Mouse (Mus musculus): ENCODE results near the gene Iqcf3. TPM values are rescaled to one million over a fixed set of nuclear protein-coding genes. Genes with fewer than 3 reads are reported as not detected.

The Iqcf3 gene
- total RNA-seq, 2 experiments from 2014 or later: not detected

DNA sequence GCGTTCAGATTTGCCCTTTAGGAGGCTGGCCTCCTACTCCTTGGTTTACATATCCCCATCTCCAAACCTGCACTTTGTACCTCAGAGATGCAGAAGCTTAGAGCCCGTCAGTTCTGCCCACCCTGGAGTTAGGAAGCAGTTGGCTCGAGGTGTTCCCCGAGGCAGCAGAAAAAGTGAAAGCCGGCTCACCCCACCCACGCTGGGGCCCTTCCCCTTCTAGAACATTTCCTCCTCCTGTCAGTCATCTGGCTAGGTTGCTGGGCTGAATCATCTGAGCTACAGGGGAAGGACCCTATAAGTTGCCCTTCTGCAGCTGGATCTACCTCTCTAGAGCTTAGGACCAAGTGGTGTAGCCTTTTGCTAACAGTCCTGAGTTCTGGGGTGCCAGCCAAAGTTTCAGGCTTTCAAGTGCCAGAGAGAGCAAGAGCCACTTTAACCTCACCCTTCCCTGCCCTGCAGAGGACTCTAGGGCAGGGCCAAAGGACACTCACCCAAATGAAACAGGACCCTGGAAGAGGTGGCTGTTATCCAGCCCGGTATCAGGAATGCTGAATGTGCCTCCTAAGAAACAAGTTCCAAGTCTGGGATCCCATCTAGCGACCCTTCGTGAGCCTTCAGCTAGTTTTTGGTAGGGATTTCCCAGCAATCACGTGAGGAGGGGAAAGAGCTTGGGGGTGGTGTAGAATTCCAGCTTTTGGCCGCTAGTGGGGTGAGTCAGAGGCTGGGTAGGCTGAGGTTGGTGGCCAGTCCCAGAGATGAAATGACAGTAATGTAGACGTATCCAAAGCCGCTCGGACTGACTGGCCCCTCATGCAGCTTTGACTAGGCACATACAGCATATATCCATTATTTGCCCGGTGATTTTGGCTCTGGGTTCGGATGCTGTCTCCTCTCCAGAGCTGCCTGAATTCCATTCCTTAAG, 85.2 kb downstream of the Iqcf3 start:
- TF ChIP-seq CTCF (IDR thresholded peaks at IDR 0.05): no peak
- peak overlapping the region; percentile 28; the same call in 1 of the 2 replicates for H3K4me3 ChIP-seq
- peak overlapping the region; percentile 84 for H3K27ac ChIP-seq
- intact Hi-C loops (cut with DNase I): loop anchor here (1.0 to 2.0 kb wide), 3 partner anchors 28 to 187 kb away; partner anchors contain the start of gene Rpl29
- DNase-seq (ENCODE audit: extremely low spot score in 1 of 2, low spot score in 2 of 2): peak; percentile 29 to 31

DNA sequence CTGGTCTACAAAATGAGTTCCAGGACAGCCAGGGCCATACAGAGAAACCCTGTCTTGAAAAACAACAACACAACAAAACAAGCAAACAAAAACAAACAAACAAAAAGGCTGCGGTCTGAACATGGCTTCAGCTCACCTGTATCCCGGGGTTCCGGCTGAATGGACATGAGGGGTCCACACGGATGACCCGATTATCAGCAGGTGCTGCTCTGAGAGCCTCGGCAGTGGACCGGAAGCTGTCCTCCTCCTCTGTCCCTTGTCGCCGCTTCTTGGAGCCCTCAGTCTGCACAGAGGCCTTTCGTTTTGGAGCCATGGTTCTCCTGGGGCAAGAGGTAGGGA, 85.8 kb downstream of the Iqcf3 start, which contains the start of gene Rrp9:
TSS of gene Rrp9 (plus strand) at position 301 of the 339 bp plus-strand sequence.
- TF ChIP-seq CTCF (IDR thresholded peaks at IDR 0.05): no peak
- peak; percentile 10 to 16 for DNase-seq (ENCODE audit: extremely low spot score in 1 of 2, low spot score in 2 of 2)
- Histone ChIP-seq H3K27ac (peak within 1 kb of the TSS; percentile 84), H3K4me3 (peak within 1 kb of the TSS; percentile 28; the same call in 1 of the 2 replicates)
- intact Hi-C loops (cut with DNase I): loop anchor here (1.0 to 2.0 kb wide), 3 partner anchors 27 to 187 kb away; partner anchors contain the start of gene Rpl29

DNA sequence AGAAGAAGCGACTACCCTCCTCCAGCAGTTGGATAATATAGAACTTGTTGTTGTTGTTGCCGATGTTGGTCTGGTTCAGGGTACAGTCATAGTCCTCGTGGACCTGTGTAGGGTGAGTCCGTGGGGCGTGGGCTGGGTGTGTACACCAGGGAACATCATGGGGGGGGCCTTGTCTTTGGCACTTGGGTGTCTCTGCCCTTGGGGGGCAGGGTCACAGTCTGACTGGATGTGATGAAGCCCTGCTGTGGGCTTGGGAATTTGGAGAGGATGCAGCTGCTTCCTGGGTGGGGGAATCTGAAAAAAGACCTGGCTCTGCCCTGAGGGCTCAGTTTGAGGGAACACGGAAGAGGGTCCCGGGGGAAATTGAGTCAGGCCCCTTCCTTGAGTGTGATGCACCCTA, 86.4 kb downstream of the Iqcf3 start:
- Histone ChIP-seq H3K4me3 (no peak overlapping the region), H3K27ac (no peak overlapping the region)
- peak; percentile 7 to 8 for DNase-seq (ENCODE audit: extremely low spot score in 1 of 2, low spot score in 2 of 2)
- intact Hi-C loops (cut with DNase I): no loop called here
- TF ChIP-seq CTCF (IDR thresholded peaks at IDR 0.05): no peak

DNA sequence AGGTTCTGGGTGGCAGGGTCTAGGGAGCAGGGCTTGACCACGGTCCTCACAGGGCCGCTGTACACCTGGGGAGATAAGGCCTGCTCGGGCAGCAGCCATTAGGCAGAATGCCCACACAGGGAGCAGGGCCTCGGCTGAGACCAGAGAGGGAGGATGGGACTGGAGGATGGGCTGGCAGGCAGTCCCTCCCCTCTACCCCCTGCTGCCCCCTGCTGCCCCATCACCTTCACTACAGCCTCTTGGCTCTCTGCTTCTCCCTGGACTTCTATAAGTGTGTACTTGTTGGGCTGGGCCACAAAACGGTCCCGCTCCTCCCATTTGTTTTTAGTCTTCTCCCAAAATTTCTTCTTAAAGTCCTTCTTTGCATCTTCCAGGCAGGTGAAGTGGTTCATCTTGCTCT, 87.0 kb downstream of the Iqcf3 start:
- TF ChIP-seq CTCF (IDR thresholded peaks at IDR 0.05): peak; percentile 67
- Histone ChIP-seq H3K27ac (no peak overlapping the region), H3K4me3 (no peak overlapping the region)
- intact Hi-C loops (cut with DNase I): loop anchor here (5.0 kb wide), 1 partner anchor 107 kb away; the partner anchor contains the start of gene Dusp7
- DNase-seq (ENCODE audit: extremely low spot score in 1 of 2, low spot score in 2 of 2): peak; percentile 49 to 61

DNA sequence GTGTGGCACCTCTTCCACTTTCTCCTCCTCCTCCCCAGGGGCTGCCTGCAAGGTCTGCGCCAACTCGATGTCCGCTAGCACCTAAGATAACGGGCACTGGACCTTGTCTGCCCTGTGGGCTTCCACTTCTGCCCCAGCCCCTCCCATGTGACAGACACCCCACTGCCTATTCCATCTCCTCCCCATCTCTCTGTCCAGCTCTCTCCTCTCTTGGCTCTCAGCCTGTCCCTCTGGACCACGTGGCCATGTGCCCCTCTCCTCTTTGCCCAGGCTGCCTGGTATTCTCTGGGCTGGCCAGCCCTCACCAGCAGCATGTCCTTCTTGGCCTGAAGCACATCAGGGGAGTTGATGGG, 87.7 kb downstream of the Iqcf3 start:
- TF ChIP-seq CTCF (IDR thresholded peaks at IDR 0.05): no peak
- intact Hi-C loops (cut with DNase I): loop anchor here (5.0 kb wide), 1 partner anchor 106 kb away; the partner anchor contains the start of gene Dusp7
- 0 out of 2 replicates have a peak overlapping the region, but pooled peaks have one; percentile 2 for H3K27ac ChIP-seq
- no peak overlapping the region for H3K4me3 ChIP-seq
- DNase-seq (ENCODE audit: extremely low spot score in 1 of 2, low spot score in 2 of 2): peak; percentile 9 to 13

DNA sequence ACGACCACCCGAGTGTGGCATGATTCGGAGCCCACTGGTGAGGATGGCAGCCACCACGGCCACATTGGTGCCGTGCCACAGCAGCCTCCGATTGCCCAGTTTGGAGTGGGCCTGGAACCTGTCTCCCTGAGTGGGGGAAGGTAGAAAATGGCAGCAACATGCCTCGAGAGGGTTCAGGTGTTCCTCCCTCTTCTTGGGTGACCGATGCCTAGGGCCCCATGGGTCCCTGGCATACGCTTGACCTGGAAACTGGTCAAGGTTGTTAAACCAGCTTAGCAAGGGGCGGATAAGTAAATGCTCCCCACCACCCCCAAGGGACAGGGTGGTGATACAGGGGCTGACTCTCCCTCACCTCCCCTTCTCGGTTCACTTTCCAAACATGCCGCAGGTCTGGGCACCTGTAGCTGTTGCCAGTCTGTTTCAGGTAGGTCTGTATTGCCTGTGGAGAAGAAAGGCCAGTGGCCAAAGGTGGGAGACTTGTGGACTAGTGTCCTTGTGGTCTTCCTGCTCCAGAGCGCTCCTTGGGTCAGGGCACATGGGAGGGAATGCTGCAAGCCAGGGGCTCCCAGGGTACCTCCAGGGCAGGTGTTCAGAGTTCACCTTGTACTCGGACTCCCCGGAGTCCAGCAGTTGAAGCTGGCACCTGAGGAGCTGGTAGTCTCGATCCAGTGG, 88.2 kb downstream of the Iqcf3 start:
- peak in 1 of 2 experiments; percentile 9 for DNase-seq (ENCODE audit: extremely low spot score in 1 of 2, low spot score in 2 of 2)
- intact Hi-C loops (cut with DNase I): loop anchor here (5.0 kb wide), 1 partner anchor 106 kb away; the partner anchor contains the start of gene Dusp7
- TF ChIP-seq CTCF (IDR thresholded peaks at IDR 0.05): no peak
- Histone ChIP-seq H3K27ac (peak overlapping the region; percentile 83), H3K4me3 (no peak overlapping the region)

DNA sequence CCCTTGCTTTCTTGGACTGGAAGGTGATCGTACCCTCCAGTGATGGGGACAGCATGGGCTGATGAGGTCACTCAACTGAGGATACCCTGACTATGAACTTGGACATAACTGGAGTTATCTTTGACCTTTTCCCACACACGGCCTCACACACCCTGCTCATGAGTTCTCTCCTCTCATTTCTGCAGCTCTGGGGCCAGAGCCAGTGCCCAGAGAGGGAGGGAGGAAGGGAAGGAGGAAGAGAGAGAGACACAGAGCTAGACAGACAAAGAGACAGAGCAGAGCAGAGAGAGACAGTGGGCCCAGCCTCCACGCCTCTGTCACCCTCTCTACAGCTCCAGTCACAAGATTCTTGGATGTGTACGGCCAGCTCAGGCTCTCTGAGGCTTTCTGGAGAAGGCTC, 89.1 kb downstream of the Iqcf3 start:
- Histone ChIP-seq H3K4me3 (no peak overlapping the region), H3K27ac (peak overlapping the region; percentile 83)
- DNase-seq (ENCODE audit: extremely low spot score in 1 of 2, low spot score in 2 of 2): no peak
- intact Hi-C loops (cut with DNase I): loop anchor here (5.0 kb wide), 1 partner anchor 105 kb away; the partner anchor contains the start of gene Dusp7
- TF ChIP-seq CTCF (IDR thresholded peaks at IDR 0.05): no peak

DNA sequence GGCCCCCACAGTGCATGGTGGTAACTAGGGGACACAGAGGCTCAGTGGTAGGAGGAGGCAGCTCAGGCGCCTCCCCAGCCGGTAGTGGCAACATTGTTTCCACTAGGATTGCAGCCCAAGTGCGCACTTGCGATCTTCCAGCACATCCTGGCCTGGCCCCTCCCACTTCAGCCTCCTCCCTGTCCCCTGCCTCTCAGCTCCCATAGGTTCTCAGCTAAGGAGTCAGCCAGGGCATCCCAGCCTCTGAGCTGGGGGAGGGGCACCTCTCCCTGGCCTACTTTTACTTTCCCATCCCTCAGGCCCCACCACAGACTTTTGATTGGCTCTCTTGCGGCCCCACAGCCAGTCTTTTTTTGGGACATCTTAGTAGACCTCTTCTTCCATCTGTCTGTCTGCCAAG, 89.5 kb downstream of the Iqcf3 start:
- intact Hi-C loops (cut with DNase I): loop anchor here (5.0 kb wide), 1 partner anchor 105 kb away; the partner anchor contains the start of gene Dusp7

DNA sequence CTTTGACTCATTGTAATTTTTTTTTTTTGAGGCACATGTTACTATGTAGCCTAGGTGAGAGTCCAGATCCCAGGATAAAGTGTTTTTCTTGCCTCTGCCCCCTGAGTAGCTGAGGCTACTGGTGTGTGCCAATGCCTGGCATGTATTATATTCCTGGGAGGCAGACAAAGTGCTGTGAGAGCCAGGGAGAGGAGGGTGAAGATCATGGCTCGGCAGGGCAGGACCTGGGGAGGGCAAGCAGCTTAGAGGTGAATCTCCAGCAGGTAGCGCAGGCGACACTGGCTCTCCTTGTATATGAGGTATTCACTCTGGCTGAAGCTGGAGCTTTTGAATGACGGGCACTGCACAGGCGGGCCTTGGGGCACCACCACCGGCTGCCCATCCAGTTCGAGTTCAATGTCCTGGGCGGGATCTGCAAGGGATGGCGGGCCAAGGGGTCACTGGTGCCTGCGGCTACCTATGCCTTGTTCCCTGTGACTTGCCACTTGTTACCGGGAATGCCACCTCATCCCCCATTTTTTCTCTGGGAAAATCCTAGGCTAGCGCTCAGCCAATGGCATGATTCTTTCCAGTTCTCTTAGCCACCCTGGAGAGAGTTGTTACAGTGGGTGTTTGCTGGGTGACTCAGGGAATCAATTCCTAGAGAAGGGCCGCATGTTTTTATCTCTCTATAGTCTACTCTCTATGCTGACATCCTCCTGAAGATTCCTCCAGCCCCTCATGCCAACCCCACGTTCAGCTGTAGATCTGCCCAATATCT, 90.3 kb downstream of the Iqcf3 start:
- TF ChIP-seq CTCF (IDR thresholded peaks at IDR 0.05): no peak
- H3K4me3 ChIP-seq: no peak overlapping the region
- H3K27ac ChIP-seq: peak overlapping the region; percentile 83
- DNase-seq (ENCODE audit: extremely low spot score in 1 of 2, low spot score in 2 of 2): no peak
- intact Hi-C loops (cut with DNase I): loop anchor here (5.0 kb wide), 1 partner anchor 104 kb away; the partner anchor contains the start of gene Dusp7

More for the DNA sequence above, 89.5 kb downstream of the Iqcf3 start:
- Histone ChIP-seq H3K27ac (peak overlapping the region; percentile 83), H3K4me3 (no peak overlapping the region)
- DNase-seq (ENCODE audit: extremely low spot score in 1 of 2, low spot score in 2 of 2): no peak
- no peak for TF ChIP-seq CTCF (IDR thresholded peaks at IDR 0.05)

DNA sequence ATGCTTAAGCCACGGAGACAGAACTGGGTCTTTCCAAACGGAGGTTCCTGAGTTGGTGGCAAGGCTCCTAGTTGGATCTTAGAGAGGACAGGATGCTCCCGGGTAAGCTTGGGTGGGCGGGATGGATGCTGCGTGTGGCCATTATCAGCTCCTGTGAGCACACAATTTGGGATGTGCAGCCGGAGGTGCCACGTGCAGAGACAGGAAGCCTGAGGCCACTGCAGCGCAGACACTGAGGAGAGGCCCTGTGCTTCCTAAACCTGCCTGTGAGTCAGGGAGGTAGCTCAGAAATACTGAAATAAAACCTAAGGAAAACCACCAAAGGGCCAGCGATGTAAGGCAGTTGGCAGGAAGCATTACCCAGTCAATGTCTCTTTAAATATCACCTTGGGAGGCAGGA, 91.7 kb downstream of the Iqcf3 start:
- no peak for TF ChIP-seq CTCF (IDR thresholded peaks at IDR 0.05)
- intact Hi-C loops (cut with DNase I): loop anchor here (5.0 kb wide), 1 partner anchor 102 kb away; the partner anchor contains the start of gene Dusp7
- no peak overlapping the region for H3K4me3 ChIP-seq
- no peak for DNase-seq (ENCODE audit: extremely low spot score in 1 of 2, low spot score in 2 of 2)
- H3K27ac ChIP-seq: no peak overlapping the region

DNA sequence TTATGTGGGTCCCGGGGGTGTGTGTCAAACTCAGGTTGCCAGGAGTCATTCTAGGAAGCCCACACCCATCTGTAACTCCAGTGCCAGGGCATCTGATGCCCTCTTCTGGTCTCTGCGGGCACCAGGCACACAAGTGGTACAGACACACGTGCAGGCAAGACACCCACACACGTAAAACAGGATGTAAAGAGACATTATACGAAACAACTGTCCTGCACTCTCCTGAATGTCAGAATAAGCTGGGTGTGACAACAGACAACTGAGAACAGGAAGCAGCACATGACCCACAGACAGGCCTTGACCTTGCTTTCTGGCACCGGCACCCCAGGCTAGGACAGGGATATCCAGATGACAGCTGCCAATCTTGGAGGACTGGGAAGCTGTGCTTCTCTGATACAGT, 92.1 kb downstream of the Iqcf3 start:
- no peak overlapping the region for H3K4me3 ChIP-seq
- no peak overlapping the region for H3K27ac ChIP-seq
- TF ChIP-seq CTCF (IDR thresholded peaks at IDR 0.05): no peak
- no peak for DNase-seq (ENCODE audit: extremely low spot score in 1 of 2, low spot score in 2 of 2)
- intact Hi-C loops (cut with DNase I): no loop called here
